Mouse (Mus musculus) lung, postnatal 0 days (tissue): ENCODE measurements around the gene Matk.

ENCODE experiments used
- CTCF ChIP-seq: IDR thresholded peaks from 2 replicates; pipeline ENCODE4 v1.5.1; 2016; ENCODE audit warnings: antibody characterized with exemption, mild to moderate bottlenecking
- EP300 ChIP-seq: IDR thresholded peaks from 2 replicates; pipeline ENCODE4 v1.6.1; 2016; ENCODE audit warnings: antibody characterized with exemption, mild to moderate bottlenecking, control low read depth

DNA sequence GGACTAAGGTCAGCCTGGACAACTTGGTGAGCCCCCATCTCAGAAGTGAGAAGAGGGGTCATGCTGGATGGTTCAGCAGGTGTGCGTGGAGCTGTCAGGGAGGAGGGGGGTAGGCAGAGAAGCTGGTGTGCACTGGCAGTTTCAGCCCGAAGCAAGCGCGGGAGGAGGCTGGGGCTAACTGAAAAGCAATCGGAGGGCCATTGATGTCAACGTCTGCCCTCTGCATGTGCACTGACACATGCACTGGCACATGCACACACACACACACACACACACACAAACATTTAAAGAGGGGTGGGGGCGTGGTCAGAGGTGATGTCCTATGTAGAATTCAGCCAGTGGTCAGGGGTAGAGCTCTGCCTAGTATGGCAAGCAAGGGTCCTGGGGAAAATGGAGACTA, 21.3 kb upstream of the Matk start:
- TF ChIP-seq CTCF, result no peak
- no peak for TF ChIP-seq EP300
